Mouse (Mus musculus) embryonic facial prominence, embryonic 10.5 days (tissue): ENCODE data around the gene Abcg5. TPM values are rescaled to one million over a fixed set of nuclear protein-coding genes. Genes with fewer than 3 reads are reported as not detected.

Source experiments
- DNase-seq: peaks from one replicate; pipeline ENCODE4 v3.0.0-alpha.2; 2017; ENCODE audit warnings: low spot score
- H3K27ac ChIP-seq: fragments of 300-500 bp; sonication (generic); replicated peaks from 2 replicates; pipeline ENCODE4 v1.5.1; 2016; ENCODE audit warnings: mild to moderate bottlenecking
- H3K27me3 ChIP-seq: fragments of 300-500 bp; sonication (generic); replicated peaks from 2 replicates; pipeline ENCODE4 v1.6.1; 2016; ENCODE audit warnings: low read depth, mild to moderate bottlenecking; ENCODE audit not compliant: poor library complexity, severe bottlenecking
- H3K36me3 ChIP-seq: fragments of 300-500 bp; sonication (generic); replicated peaks from 2 replicates; pipeline ENCODE4 v1.6.1; 2016; ENCODE audit warnings: mild to moderate bottlenecking, moderate library complexity
- H3K4me1 ChIP-seq: fragments of 300-500 bp; sonication (generic); 2 replicates; pipeline ENCODE4 v1.6.1; 2016
- H3K4me3 ChIP-seq: fragments of 300-500 bp; sonication (generic); 2 replicates; pipeline ENCODE4 v1.5.1; 2016; ENCODE audit warnings: mild to moderate bottlenecking, moderate library complexity
- H3K9me3 ChIP-seq: fragments of 300-500 bp; sonication (generic); 2 replicates; pipeline ENCODE4 v1.6.1; 2016; ENCODE audit warnings: mild to moderate bottlenecking
- WGBS: fragments of 180-500 bp; shearing (Covaris S2); methylation state at CpG from one replicate; pipeline ENCODE4 v1.1.7; 2016; 5-methylcytosine and 5-hydroxymethylcytosine counted together
- polyA plus RNA-seq: library from polyadenylated mRNA; unstranded; fragments of >200 nt; fragmentation: Nextera tagmentation; extraction: Ambion mirVana; gene quantifications from 2 replicates; pipeline ENCODE4 v1.2.1, GENCODE M21; 2016

Abcg5 gene
- polyA plus RNA-seq, 1 experiment from 2014 or later = 1.3 TPM

GRCm38 (mm10) chr17:84639796-84640378 lies 42.9 kb downstream of the Abcg5 start:
- DNase-seq = peak; percentile 30
- Histone ChIP-seq H3K4me3 (no peak overlapping the region), H3K27me3 (no peaks in the 10 kb centered on the region), H3K27ac (peak overlapping the region; percentile 72), H3K36me3 (peaks cover 12% of the 10 kb centered on the region), H3K4me1 (peaks cover 37% of the 10 kb centered on the region), H3K9me3 (no peaks in the 10 kb centered on the region)
- 54% methylated on average over 10 of the region's 10 CpGs for WGBS

- DNase-seq = no peak
- WGBS = 90% methylated on average over 6 of the region's 6 CpGs
These were observed 44.8 kb downstream of the Abcg5 start for GRCm38 (mm10) chr17:84637971-84638370.

DNA sequence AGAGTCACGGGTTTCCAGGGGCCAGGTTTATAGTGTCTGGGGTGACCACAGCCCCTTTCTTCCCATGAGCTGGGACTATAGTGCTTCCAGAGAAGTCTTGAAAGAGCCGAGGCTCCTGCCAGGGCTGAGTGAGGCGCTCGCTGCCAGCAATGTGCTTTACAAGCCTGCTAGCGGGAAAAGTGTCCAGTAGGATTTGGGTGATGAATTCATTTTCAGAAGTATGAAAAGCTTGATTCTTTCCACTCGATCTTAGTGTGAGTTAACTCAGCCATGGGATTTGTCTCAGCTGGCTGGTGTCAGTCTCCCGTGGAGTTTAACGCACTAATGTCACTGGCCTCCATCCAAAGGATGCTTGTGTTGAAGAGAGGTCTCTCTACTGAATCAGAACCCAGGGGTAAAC lies 46.5 kb downstream of the Abcg5 start:
- Histone ChIP-seq H3K4me3 (no peak overlapping the region), H3K27me3 (no peaks in the 10 kb centered on the region), H3K9me3 (no peaks in the 10 kb centered on the region), H3K36me3 (peaks cover 16% of the 10 kb centered on the region), H3K4me1 (peaks cover 16% of the 10 kb centered on the region), H3K27ac (no peak overlapping the region)
- DNase-seq = no peak
- WGBS = 83% methylated on average over 8 of the region's 8 CpGs

More at GRCm38 (mm10) chr17:84637971-84638370, 44.8 kb downstream of the Abcg5 start:
- Histone ChIP-seq H3K4me3 (no peak overlapping the region), H3K4me1 (peaks cover 23% of the 10 kb centered on the region), H3K9me3 (no peaks in the 10 kb centered on the region), H3K36me3 (peaks cover 19% of the 10 kb centered on the region), H3K27ac (no peak overlapping the region), H3K27me3 (no peaks in the 10 kb centered on the region)

DNA sequence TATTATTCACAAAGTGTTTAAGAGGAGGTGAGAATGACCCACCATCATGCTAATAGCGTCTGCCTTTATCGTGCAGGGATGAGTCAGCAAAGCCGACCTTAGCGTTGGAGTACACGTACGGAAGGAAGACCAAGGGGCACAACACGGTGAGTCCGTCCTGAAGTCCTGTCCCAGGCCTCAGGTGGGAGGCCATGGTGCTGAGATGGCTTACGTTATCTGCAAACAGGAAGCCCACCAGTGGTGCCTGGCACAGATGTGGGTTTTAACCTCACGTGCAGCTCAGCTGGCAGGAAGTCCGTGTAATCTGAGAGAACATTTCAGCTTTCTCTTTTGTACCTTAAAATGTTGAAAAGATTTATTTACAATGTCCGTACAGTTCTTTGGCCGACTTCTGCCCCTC lies 49.4 kb downstream of the Abcg5 start:
- Histone ChIP-seq H3K27ac (no peak overlapping the region), H3K4me3 (no peak overlapping the region), H3K27me3 (no peaks in the 10 kb centered on the region), H3K9me3 (no peaks in the 10 kb centered on the region), H3K36me3 (peaks cover 12% of the 10 kb centered on the region; the same call in 1 of the 2 replicates), H3K4me1 (peaks cover 3% of the 10 kb centered on the region; the same call in 1 of the 2 replicates)
- 84% methylated on average over 13 of the region's 13 CpGs for whole genome bisulfite sequencing
- no peak for DNase-seq

DNA sequence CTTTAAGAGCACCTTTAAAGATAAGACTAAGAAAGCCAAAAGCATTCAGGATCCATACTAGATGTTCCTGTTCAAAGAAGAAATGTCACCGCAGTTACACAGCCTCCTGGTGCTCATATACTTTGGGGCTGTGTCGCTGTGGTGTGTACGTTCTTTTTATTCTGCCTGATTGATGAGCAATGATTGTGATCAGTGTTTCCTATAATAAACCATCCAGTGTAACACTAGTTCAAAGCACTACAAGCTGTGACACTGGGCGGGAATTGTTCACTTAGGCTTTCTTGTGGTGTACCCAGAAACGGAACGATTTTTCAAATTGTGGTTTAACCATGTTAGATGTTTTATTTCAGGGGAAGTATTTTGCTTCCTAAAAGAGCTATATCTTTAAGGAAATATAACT lies 51.0 kb downstream of the Abcg5 start:
- WGBS = 94% methylated on average over 6 of the region's 6 CpGs

DNA sequence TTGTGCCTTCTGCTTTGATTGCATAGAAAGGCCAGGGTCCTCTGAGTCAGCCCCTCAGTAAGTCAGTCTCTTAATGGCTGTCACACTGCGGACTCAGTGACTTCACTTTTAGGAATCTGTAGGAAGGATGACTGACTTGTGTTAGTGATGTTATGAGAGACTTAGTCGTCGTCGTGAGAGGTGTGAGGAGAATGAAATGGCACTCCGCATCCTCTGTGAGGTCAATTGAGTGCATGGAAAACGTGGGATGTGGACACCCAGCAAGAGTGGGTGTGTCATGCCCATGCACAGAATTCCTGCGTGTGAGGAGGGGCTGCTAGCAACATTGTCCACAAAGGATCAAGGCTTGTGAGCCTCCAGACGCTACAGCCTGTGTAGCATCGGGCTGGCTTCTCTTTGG lies 54.2 kb downstream of the Abcg5 start:
- Histone ChIP-seq H3K4me3 (no peak overlapping the region), H3K9me3 (no peaks in the 10 kb centered on the region; the same call in 1 of the 2 replicates), H3K36me3 (peaks cover 13% of the 10 kb centered on the region), H3K4me1 (peaks cover 19% of the 10 kb centered on the region), H3K27me3 (no peaks in the 10 kb centered on the region), H3K27ac (no peak overlapping the region; the same call in 1 of the 2 replicates)
- 83% methylated on average over 9 of the region's 9 CpGs for WGBS
- no peak for DNase-seq

More for the DNA sequence above, 51.0 kb downstream of the Abcg5 start:
- H3K9me3 ChIP-seq = no peaks in the 10 kb centered on the region
- H3K36me3 ChIP-seq = peaks cover 12% of the 10 kb centered on the region; the same call in 1 of the 2 replicates
- no peaks in the 10 kb centered on the region for H3K27me3 ChIP-seq
- no peak overlapping the region for H3K4me3 ChIP-seq
- peaks cover 14% of the 10 kb centered on the region for H3K4me1 ChIP-seq
- DNase-seq = no peak
- no peak overlapping the region for H3K27ac ChIP-seq

GRCm38 (mm10) chr17:84627721-84628120 lies 55.1 kb downstream of the Abcg5 start:
- whole genome bisulfite sequencing = 94% methylated on average over 10 of the region's 10 CpGs
- Histone ChIP-seq H3K36me3 (peaks cover 10% of the 10 kb centered on the region), H3K4me1 (peaks cover 22% of the 10 kb centered on the region), H3K9me3 (no peaks in the 10 kb centered on the region; the same call in 1 of the 2 replicates), H3K27me3 (no peaks in the 10 kb centered on the region), H3K4me3 (no peak overlapping the region), H3K27ac (no peak overlapping the region)
- DNase-seq = no peak

- H3K4me1 ChIP-seq = peaks cover 30% of the 10 kb centered on the region
- H3K27me3 ChIP-seq = no peaks in the 10 kb centered on the region
- WGBS = 33% methylated on average over 9 of the region's 9 CpGs
- DNase-seq = peak; percentile 56
- H3K9me3 ChIP-seq = no peaks in the 10 kb centered on the region; the same call in 1 of the 2 replicates
- peaks cover 10% of the 10 kb centered on the region for H3K36me3 ChIP-seq
- peak overlapping the region; percentile 88 for H3K27ac ChIP-seq
- H3K4me3 ChIP-seq = peak overlapping the region; percentile 72
These were observed 55.9 kb downstream of the Abcg5 start for GRCm38 (mm10) chr17:84626857-84627305.

GRCm38 (mm10) chr17:84626276-84626856 lies 56.4 kb downstream of the Abcg5 start, which contains the start of gene Dync2li1:
Gene Dync2li1 (plus strand): TSS chr17:84626496.
- Histone ChIP-seq H3K4me1 (peaks cover 30% of the 10 kb centered on the region), H3K27me3 (no peaks in the 10 kb centered on the region), H3K9me3 (no peaks in the 10 kb centered on the region; the same call in 1 of the 2 replicates), H3K27ac (peak within 1 kb of the TSS; percentile 88), H3K36me3 (peaks cover 10% of the 10 kb centered on the region), H3K4me3 (peak within 1 kb of the TSS; percentile 72)
- under 1% methylated on average over 25 of the region's 25 CpGs for WGBS
- DNase-seq = peak; percentile 95

GRCm38 (mm10) chr17:84622873-84623272 lies 59.9 kb downstream of the Abcg5 start:
- DNase-seq = peak; percentile 53
- Histone ChIP-seq H3K27ac (peak overlapping the region; percentile 80), H3K9me3 (no peaks in the 10 kb centered on the region; the same call in 1 of the 2 replicates), H3K4me3 (no peak overlapping the region), H3K27me3 (no peaks in the 10 kb centered on the region), H3K36me3 (peaks cover 6% of the 10 kb centered on the region), H3K4me1 (peaks cover 34% of the 10 kb centered on the region)
- 30% methylated on average over 2 of the region's 2 CpGs for WGBS

DNA sequence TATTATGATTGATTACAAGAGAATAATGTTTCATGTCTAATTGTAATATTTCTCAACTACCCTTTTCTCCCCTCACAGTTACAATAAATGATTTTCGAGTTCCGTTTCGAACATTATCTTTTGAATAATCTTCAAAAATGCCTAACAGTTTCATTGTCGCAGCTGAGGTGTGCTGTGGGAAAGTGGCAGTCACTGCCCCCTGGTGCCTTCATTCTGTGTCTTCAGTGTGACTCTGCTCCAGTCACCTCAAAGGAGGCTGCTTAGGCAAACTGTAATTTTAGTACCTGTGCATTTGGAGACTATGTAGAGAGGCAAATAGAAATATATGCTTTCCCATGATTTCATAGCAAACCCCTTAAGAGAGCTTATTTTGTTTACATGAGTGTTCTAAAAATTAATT lies 60.8 kb downstream of the Abcg5 start:
- H3K4me1 ChIP-seq = peaks cover 26% of the 10 kb centered on the region
- no peak for DNase-seq
- 83% methylated on average over 4 of the region's 4 CpGs for WGBS
- no peak overlapping the region for H3K4me3 ChIP-seq
- peaks cover 6% of the 10 kb centered on the region for H3K36me3 ChIP-seq
- no peaks in the 10 kb centered on the region; the same call in 1 of the 2 replicates for H3K9me3 ChIP-seq
- H3K27ac ChIP-seq = peak overlapping the region; percentile 80
- no peaks in the 10 kb centered on the region for H3K27me3 ChIP-seq

GRCm38 (mm10) chr17:84621209-84621608 lies 61.6 kb downstream of the Abcg5 start:
- WGBS = 87% methylated on average over 6 of the region's 6 CpGs
- no peaks in the 10 kb centered on the region; the same call in 1 of the 2 replicates for H3K9me3 ChIP-seq
- no peaks in the 10 kb centered on the region for H3K27me3 ChIP-seq
- H3K4me3 ChIP-seq = no peak overlapping the region
- 0 out of 2 replicates have a peak overlapping the region, but pooled peaks have one; percentile 10 for H3K27ac ChIP-seq
- H3K36me3 ChIP-seq = peaks cover 6% of the 10 kb centered on the region
- no peak for DNase-seq
- peaks cover 18% of the 10 kb centered on the region for H3K4me1 ChIP-seq

- Histone ChIP-seq H3K27ac (no peak overlapping the region), H3K36me3 (peaks cover 6% of the 10 kb centered on the region), H3K27me3 (no peaks in the 10 kb centered on the region), H3K4me1 (peaks cover 16% of the 10 kb centered on the region), H3K9me3 (no peaks in the 10 kb centered on the region; the same call in 1 of the 2 replicates), H3K4me3 (no peak overlapping the region)
- no peak for DNase-seq
- WGBS = 89% methylated on average over 6 of the region's 6 CpGs
These were observed 62.2 kb downstream of the Abcg5 start for GRCm38 (mm10) chr17:84620610-84621009.
